Mouse (Mus musculus): ENCODE results near the gene Pde9a.
A peak's percentile ranks its signal among the peaks of the same experiment; 100 is the strongest.

Gene Pde9a

GRCm38 (mm10) chr17:31389432-31390050 is 3.5 kb downstream of the Pde9a start:
- no peak for DNase-seq

- no peak for DNase-seq
Observed at GRCm38 (mm10) chr17:31391462-31391861, 5.5 kb downstream of the Pde9a start.

GRCm38 (mm10) chr17:31392041-31392440 is 6.0 kb downstream of the Pde9a start:
- DNase-seq: no peak

- no peak for DNase-seq
Observed at GRCm38 (mm10) chr17:31393811-31394210, 7.8 kb downstream of the Pde9a start.

- no peak for DNase-seq
Observed at GRCm38 (mm10) chr17:31400294-31400693, 14.3 kb downstream of the Pde9a start.

- no peak for DNase-seq
Observed at GRCm38 (mm10) chr17:31401160-31401559, 15.2 kb downstream of the Pde9a start.

- DNase-seq: no peak
Observed at GRCm38 (mm10) chr17:31402713-31403112, 16.7 kb downstream of the Pde9a start.

GRCm38 (mm10) chr17:31405694-31406227 is 19.8 kb downstream of the Pde9a start:
- no peak for DNase-seq

GRCm38 (mm10) chr17:31409741-31410350 is 23.8 kb downstream of the Pde9a start:
- DNase-seq: peak; percentile 42

- no peak for DNase-seq
Observed at GRCm38 (mm10) chr17:31415258-31415657, 29.2 kb downstream of the Pde9a start.

GRCm38 (mm10) chr17:31418804-31419597 is 33.0 kb downstream of the Pde9a start:
- peak; percentile 93 for DNase-seq

GRCm38 (mm10) chr17:31419598-31419950 is 33.6 kb downstream of the Pde9a start:
- DNase-seq: peak; percentile 49

GRCm38 (mm10) chr17:31419995-31420394 is 34.0 kb downstream of the Pde9a start:
- peak; percentile 48 for DNase-seq

- no peak for DNase-seq
Observed at GRCm38 (mm10) chr17:31420658-31421057, 34.6 kb downstream of the Pde9a start.

GRCm38 (mm10) chr17:31422381-31422780 is 36.4 kb downstream of the Pde9a start:
- no peak for DNase-seq

GRCm38 (mm10) chr17:31423020-31423419 is 37.0 kb downstream of the Pde9a start:
- DNase-seq: no peak

GRCm38 (mm10) chr17:31424358-31424757 is 38.3 kb downstream of the Pde9a start:
- DNase-seq: no peak

GRCm38 (mm10) chr17:31424798-31425197 is 38.8 kb downstream of the Pde9a start:
- no peak for DNase-seq

GRCm38 (mm10) chr17:31425827-31426698 is 40.1 kb downstream of the Pde9a start:
- no peak for DNase-seq

- DNase-seq: no peak
Observed at GRCm38 (mm10) chr17:31429402-31429801, 43.4 kb downstream of the Pde9a start.

- DNase-seq: no peak
Observed at GRCm38 (mm10) chr17:31432878-31433281, 46.9 kb downstream of the Pde9a start.

- DNase-seq: no peak
Observed at GRCm38 (mm10) chr17:31433401-31433928, 47.5 kb downstream of the Pde9a start.
